Mouse (Mus musculus) thymus, adult 2 months (tissue): ENCODE measurements around the gene Rnf115.

Experiments
- CTCF ChIP-seq: fragments of 200-500 bp; IDR thresholded peaks from 2 replicates; pipeline ENCODE4 v1.5.1; 2012; ENCODE audit warnings: mild to moderate bottlenecking, control low read depth, low read length, moderate library complexity, borderline replicate concordance; ENCODE audit not compliant: control insufficient read depth, poor library complexity, insufficient read depth; ENCODE audit errors: extremely low read depth
- POLR2A ChIP-seq: fragments of 200-500 bp; IDR thresholded peaks from 2 replicates; pipeline ENCODE4 v1.6.1; 2012; ENCODE audit warnings: mild to moderate bottlenecking, low read length, control low read depth, moderate library complexity; ENCODE audit not compliant: control insufficient read depth, poor library complexity, insufficient read depth; ENCODE audit errors: extremely low read depth

GRCm38 (mm10) chr3:96788506-96788905 lies 61.0 kb downstream of the Rnf115 start:
- TF ChIP-seq CTCF (no peak), POLR2A (no peak)
